Mouse (Mus musculus) liver, embryonic 16.5 days (tissue): Measurements from ENCODE around the gene Mcf2l. TPM values are rescaled to one million over a fixed set of nuclear protein-coding genes. Genes with fewer than 3 reads are reported as not detected.

Experiments
- ATAC-seq: fragments of 200-750 bp; cut with Nextera tagmentation; 2 replicates; pipeline ENCODE4 v1.8.0; 2017; ENCODE audit warnings: low read depth, mild to moderate bottlenecking, moderate number of reproducible peaks, moderate library complexity
- H3K27ac ChIP-seq: fragments of 300-500 bp; sonication (generic); 2 replicates; pipeline ENCODE4 v1.5.1; 2014; ENCODE audit warnings: mild to moderate bottlenecking, low read length
- H3K27me3 ChIP-seq: fragments of 300-500 bp; sonication (generic); 2 replicates; pipeline ENCODE4 v1.6.1; 2014; ENCODE audit warnings: low read depth, low read length, mixed read lengths; ENCODE audit not compliant: control insufficient read depth, insufficient read depth
- H3K36me3 ChIP-seq: fragments of 300-500 bp; sonication (generic); 2 replicates; pipeline ENCODE4 v1.6.1; 2014; ENCODE audit warnings: mild to moderate bottlenecking; ENCODE audit not compliant: control insufficient read depth, insufficient read depth
- H3K4me1 ChIP-seq: fragments of 300-500 bp; sonication (generic); 2 replicates; pipeline ENCODE4 v1.6.1; 2014; ENCODE audit warnings: low read depth, low read length, mixed read lengths; ENCODE audit not compliant: control insufficient read depth
- H3K4me2 ChIP-seq: fragments of 300-500 bp; sonication (generic); 2 replicates; pipeline ENCODE4 v1.6.1; 2014; ENCODE audit warnings: low read depth, low read length, mixed read lengths
- H3K4me3 ChIP-seq: fragments of 300-500 bp; sonication (generic); 2 replicates; pipeline ENCODE4 v1.5.1; 2014; ENCODE audit warnings: low read depth, mild to moderate bottlenecking, low read length
- H3K9ac ChIP-seq: fragments of 300-500 bp; sonication (generic); 2 replicates; pipeline ENCODE4 v1.6.1; 2014; ENCODE audit warnings: low read depth, low read length
- H3K9me3 ChIP-seq: fragments of 300-500 bp; sonication (generic); replicated peaks from 2 replicates; pipeline ENCODE4 v1.6.1; 2016; ENCODE audit warnings: low read length; ENCODE audit not compliant: control insufficient read depth
- WGBS: fragments of 180-500 bp; shearing (Covaris S2); extraction: QIAGEN DNeasy Blood & Tissue Kit; methylation state at CpG from one replicate; pipeline ENCODE4 v1.1.7; 2014; ENCODE audit not compliant: insufficient replicate concordance; 5-methylcytosine and 5-hydroxymethylcytosine counted together
- polyA plus RNA-seq: library from polyadenylated mRNA; unstranded; fragments of >200 nt; fragmentation: Nextera tagmentation; extraction: Ambion mirVana; gene quantifications from 2 replicates; pipeline ENCODE4 v1.2.1, GENCODE M21; 2015

Mcf2l gene
- polyA plus RNA-seq, 1 experiment from 2014 or later: 1.3 TPM

DNA sequence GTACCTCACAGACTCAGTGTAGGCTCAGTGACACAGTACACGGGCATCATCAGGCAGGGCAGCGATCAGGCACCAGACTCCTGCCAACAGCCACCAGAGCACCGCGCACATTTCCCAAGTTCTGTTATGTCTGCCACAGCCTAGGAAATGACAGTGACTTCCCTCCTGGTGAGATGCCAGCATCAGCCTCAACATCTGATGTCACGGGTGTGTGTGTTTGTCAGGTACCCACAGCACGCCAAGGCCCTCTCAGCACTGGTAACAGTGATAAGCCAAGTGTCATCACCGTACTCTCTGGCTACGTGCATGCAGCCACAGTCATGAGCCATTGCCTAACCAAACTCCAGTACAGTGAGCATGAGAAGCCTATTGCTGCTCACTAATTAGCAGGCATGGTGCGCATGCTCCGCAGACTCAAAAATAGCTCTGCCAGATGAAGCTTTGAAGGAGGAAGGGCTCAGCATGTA is 162.8 kb downstream of the Mcf2l start:
- Histone ChIP-seq H3K4me1 (peaks cover 10% of the 10 kb centered on the region), H3K27me3 (no peaks in the 10 kb centered on the region), H3K4me3 (no peak overlapping the region), H3K4me2 (no peak overlapping the region), H3K27ac (peak overlapping the region; percentile 83), H3K9ac (no peak overlapping the region), H3K9me3 (no peaks in the 10 kb centered on the region), H3K36me3 (no peaks in the 10 kb centered on the region)
- WGBS: 60% methylated on average over 10 of the region's 10 CpGs
- no peak for ATAC-seq

GRCm38 (mm10) chr8:13037015-13037414 is 163.4 kb downstream of the Mcf2l start, which contains the start of gene F10:
F10 (plus strand) TSS chr8:13037308.
- Histone ChIP-seq H3K27ac (peak within 1 kb of the TSS; percentile 83), H3K36me3 (no peaks in the 10 kb centered on the region), H3K4me1 (peaks cover 10% of the 10 kb centered on the region; the same call in 1 of the 2 replicates), H3K4me3 (peak within 1 kb of the TSS; percentile 43), H3K4me2 (peak within 1 kb of the TSS; percentile 17), H3K27me3 (no peaks in the 10 kb centered on the region), H3K9me3 (no peaks in the 10 kb centered on the region), H3K9ac (peak within 1 kb of the TSS; percentile 61)
- ATAC-seq: peak; percentile 73
- WGBS: 40% methylated on average over 7 of the region's 7 CpGs

GRCm38 (mm10) chr8:13037569-13037968 is 164.0 kb downstream of the Mcf2l start:
- Histone ChIP-seq H3K36me3 (no peaks in the 10 kb centered on the region), H3K4me3 (peak overlapping the region; percentile 43), H3K4me2 (peak overlapping the region; percentile 17), H3K9ac (no peak overlapping the region; the same call in 1 of the 2 replicates), H3K27ac (peak overlapping the region; percentile 83), H3K9me3 (no peaks in the 10 kb centered on the region), H3K4me1 (peaks cover 10% of the 10 kb centered on the region; the same call in 1 of the 2 replicates), H3K27me3 (no peaks in the 10 kb centered on the region)
- WGBS: 33% methylated on average over 5 of the region's 5 CpGs
- ATAC-seq: peak; percentile 91

- no peak overlapping the region for H3K9ac ChIP-seq
- peak overlapping the region; percentile 43; the same call in 1 of the 2 replicates for H3K4me3 ChIP-seq
- no peaks in the 10 kb centered on the region for H3K9me3 ChIP-seq
- WGBS: 50% methylated on average over 6 of the region's 6 CpGs
- H3K4me2 ChIP-seq: peak overlapping the region; percentile 17
- H3K4me1 ChIP-seq: peaks cover 10% of the 10 kb centered on the region; the same call in 1 of the 2 replicates
- H3K36me3 ChIP-seq: no peaks in the 10 kb centered on the region
- H3K27ac ChIP-seq: peak overlapping the region; percentile 15; the same call in 1 of the 2 replicates
- no peak for ATAC-seq
- H3K27me3 ChIP-seq: no peaks in the 10 kb centered on the region
These were observed 165.4 kb downstream of the Mcf2l start for GRCm38 (mm10) chr8:13039054-13039453.

DNA sequence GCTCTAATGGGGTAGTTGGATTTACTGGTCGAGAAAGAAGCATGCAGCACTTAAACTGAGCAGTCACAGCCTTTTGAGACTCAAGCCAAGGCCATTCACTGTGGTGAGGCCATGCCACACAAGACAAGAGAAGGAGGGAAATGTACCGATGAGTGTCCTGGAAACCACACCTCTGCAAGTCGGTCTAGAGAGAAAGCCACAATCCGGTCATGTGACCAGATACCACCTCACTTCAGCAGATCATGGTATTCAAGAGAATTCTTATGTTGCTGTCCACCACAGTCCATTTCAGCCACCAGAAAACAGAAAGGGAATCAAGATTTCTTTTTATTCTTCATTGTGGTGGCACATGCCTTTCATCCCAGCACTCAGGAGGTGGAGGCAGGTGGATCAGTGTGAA is 167.9 kb downstream of the Mcf2l start:
- Histone ChIP-seq H3K27me3 (no peaks in the 10 kb centered on the region), H3K27ac (no peak overlapping the region), H3K9me3 (no peaks in the 10 kb centered on the region), H3K4me1 (peaks cover 9% of the 10 kb centered on the region; the same call in 1 of the 2 replicates), H3K4me3 (no peak overlapping the region), H3K9ac (no peak overlapping the region), H3K36me3 (no peaks in the 10 kb centered on the region), H3K4me2 (no peak overlapping the region)
- ATAC-seq: no peak
- WGBS: 35% methylated on average over 4 of the region's 4 CpGs

DNA sequence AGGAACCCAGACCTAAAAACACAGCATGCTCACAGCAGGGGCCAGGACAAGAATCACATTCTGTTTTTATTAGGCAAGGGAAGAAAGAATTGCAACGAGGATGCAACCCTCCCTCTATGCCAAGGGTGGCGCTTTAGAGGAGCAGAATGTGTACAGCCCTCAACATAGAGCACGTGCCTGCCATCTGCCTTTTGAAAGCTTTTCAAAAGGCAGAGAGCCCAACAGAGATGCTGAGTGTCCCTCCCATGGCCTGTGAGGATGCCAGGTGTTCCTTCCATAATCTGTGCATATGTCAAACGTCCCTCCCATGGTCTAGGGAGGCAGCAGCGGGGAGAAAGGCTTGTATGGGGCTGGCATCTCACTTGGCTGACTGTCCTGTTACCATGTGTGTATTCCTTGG is 174.0 kb downstream of the Mcf2l start:
- Histone ChIP-seq H3K4me3 (no peak overlapping the region), H3K9ac (no peak overlapping the region), H3K36me3 (peaks cover 14% of the 10 kb centered on the region), H3K4me1 (no peaks in the 10 kb centered on the region), H3K27ac (no peak overlapping the region), H3K27me3 (no peaks in the 10 kb centered on the region), H3K9me3 (no peaks in the 10 kb centered on the region), H3K4me2 (no peak overlapping the region)
- 51% methylated on average over 5 of the region's 5 CpGs for WGBS
- no peak for ATAC-seq

DNA sequence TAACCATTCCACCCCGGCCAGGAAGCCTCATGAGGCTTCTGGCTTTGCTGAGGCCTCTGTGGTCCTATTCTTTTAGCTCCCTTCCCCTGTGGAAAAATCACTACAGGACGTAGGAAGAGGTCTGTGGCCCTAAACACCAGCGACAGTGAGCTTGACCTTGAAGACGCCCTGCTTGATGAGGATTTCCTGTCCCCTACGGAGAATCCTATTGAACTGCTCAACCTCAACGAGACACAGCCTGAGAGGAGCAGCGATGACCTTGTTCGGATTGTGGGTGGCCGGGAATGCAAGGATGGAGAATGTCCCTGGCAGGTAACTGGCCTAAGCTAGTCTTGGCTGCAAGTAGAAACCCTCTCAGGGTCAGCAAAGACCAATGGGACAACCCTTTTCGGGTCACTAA is 176.9 kb downstream of the Mcf2l start:
- H3K4me2 ChIP-seq: no peak overlapping the region
- H3K27ac ChIP-seq: no peak overlapping the region
- WGBS: 65% methylated on average over 10 of the region's 10 CpGs
- H3K36me3 ChIP-seq: peaks cover 14% of the 10 kb centered on the region
- H3K4me3 ChIP-seq: no peak overlapping the region
- no peak overlapping the region for H3K9ac ChIP-seq
- H3K27me3 ChIP-seq: no peaks in the 10 kb centered on the region
- H3K9me3 ChIP-seq: no peaks in the 10 kb centered on the region
- ATAC-seq: no peak
- H3K4me1 ChIP-seq: no peaks in the 10 kb centered on the region

GRCm38 (mm10) chr8:13057351-13057750 is 183.7 kb downstream of the Mcf2l start:
- Histone ChIP-seq H3K36me3 (no peaks in the 10 kb centered on the region), H3K4me1 (peaks cover 3% of the 10 kb centered on the region; the same call in 1 of the 2 replicates), H3K27ac (peak overlapping the region; percentile 78), H3K4me3 (no peak overlapping the region), H3K9me3 (no peaks in the 10 kb centered on the region), H3K27me3 (no peaks in the 10 kb centered on the region), H3K4me2 (0 out of 2 replicates have a peak overlapping the region, but pooled peaks have one; percentile 15), H3K9ac (no peak overlapping the region)
- WGBS: 52% methylated on average over 4 of the region's 4 CpGs
- peak; percentile 87 for ATAC-seq

GRCm38 (mm10) chr8:13060441-13061150 is 187.0 kb downstream of the Mcf2l start, which contains the start of gene Proz:
Proz (plus strand) TSS chr8:13060914.
- 51% methylated on average over 17 of the region's 17 CpGs for WGBS
- Histone ChIP-seq H3K4me1 (peaks cover 3% of the 10 kb centered on the region; the same call in 1 of the 2 replicates), H3K4me2 (peak within 1 kb of the TSS; percentile 55), H3K4me3 (peak within 1 kb of the TSS; percentile 53), H3K9me3 (no peaks in the 10 kb centered on the region), H3K9ac (peak within 1 kb of the TSS; percentile 62), H3K27ac (peak within 1 kb of the TSS; percentile 79), H3K36me3 (no peaks in the 10 kb centered on the region), H3K27me3 (no peaks in the 10 kb centered on the region)
- ATAC-seq: peak; percentile 76
